Comparison of ENCODE assay signal across 8 mouse cellular contexts in the genomic region with DNA sequence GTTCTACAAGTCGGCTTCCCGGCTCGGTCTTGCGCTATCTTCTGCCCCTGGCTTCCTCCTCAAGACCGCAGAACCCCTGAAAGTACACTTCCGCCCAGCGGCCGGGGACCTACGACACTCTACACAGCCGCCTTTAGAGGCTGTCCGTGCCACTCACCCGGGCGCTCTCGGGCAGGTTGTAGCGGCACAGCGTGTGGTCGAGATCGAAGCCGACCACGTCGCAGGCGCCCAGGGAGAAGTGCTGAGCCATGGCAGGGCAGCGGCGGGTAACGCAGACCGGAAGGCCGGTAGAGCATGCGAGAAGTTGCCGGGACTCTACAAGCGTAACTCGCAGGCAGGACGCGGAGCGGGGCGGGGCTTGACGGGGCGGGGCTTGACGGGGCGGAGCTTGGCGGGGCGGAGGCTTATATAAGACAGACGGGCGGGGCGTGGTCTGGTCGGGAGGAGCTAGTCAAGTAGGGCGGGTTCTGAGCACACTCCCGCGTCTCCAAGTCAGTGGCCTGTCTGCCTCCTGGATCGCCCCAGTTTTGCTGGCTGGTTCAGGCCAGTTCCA. TPM values are rescaled to one million over a fixed set of nuclear protein-coding genes. Genes with fewer than 3 reads are reported as not detected.
DNase-seq lines count a peak whose midpoint lies in the region; ATAC-seq lines count a peak whose summit lies in the region.

A gene (minus strand): TSS at position 349 of the 553 bp plus-strand sequence.

- no peaks in the 10 kb centered on the region for H3K36me3 ChIP-seq in intestine, embryonic 14.5 days (ENCODE audit: control insufficient read depth, insufficient read depth, low read length)

- intact Hi-C loops in left cerebral cortex, postnatal 14 days (cut with DNase I), result no loop called here

- peak; percentile 98 for ATAC-seq in intestine, embryonic 14.5 days (replicated peaks; ENCODE audit: low FRiP score, low TSS enrichment, low read depth)

- peak within 1 kb of the TSS; percentile 69; the same call in 1 of the 2 replicates for H3K27ac ChIP-seq in intestine, embryonic 14.5 days (ENCODE audit: low read depth)

- DNase-seq in adrenal gland, adult 18-20 months (ENCODE audit: low spot score in 2 of 2), result peak; percentile 93
- DNase-seq in embryo, embryonic 11 days, result peak; percentile 96
- DNase-seq in gastrocnemius, postnatal 25 days, result peak; percentile 95
- peak; percentile 100 for DNase-seq in intestine, embryonic 14.5 days (ENCODE audit: low spot score)
- peak; percentile 88 to 89 for DNase-seq in left cerebral cortex, postnatal 14 days (ENCODE audit: low spot score in 2 of 2)
- peak; percentile 93 for DNase-seq in mesoderm, embryonic 11.5 days (ENCODE audit: low read depth, low spot score)
- peak; percentile 78 to 81 for DNase-seq in right cerebral cortex, postnatal 36 days (ENCODE audit: low spot score in 2 of 2)
- DNase-seq in yolk sac, embryonic 10.5 days (ENCODE audit: low spot score), result peak; percentile 98

- H3K9me3 ChIP-seq in intestine, embryonic 14.5 days (ENCODE audit: control insufficient read depth, low read length), result no peaks in the 10 kb centered on the region

- under 1% methylated on average over 49 of the region's 49 CpGs for WGBS in intestine, embryonic 14.5 days

- peak within 1 kb of the TSS; percentile 79 for H3K9ac ChIP-seq in intestine, embryonic 14.5 days (ENCODE audit: low read length)

- peak within 1 kb of the TSS; percentile 64 for H3K4me2 ChIP-seq in intestine, embryonic 14.5 days (ENCODE audit: low read length)

- no peaks in the 10 kb centered on the region for H3K27me3 ChIP-seq in intestine, embryonic 14.5 days (replicated peaks; ENCODE audit: control insufficient read depth, insufficient read depth, low read length)

- peaks cover 4% of the 10 kb centered on the region for H3K4me1 ChIP-seq in intestine, embryonic 14.5 days (replicated peaks; ENCODE audit: control insufficient read depth, insufficient read depth, low read length)

- peak within 1 kb of the TSS; percentile 75 for H3K4me3 ChIP-seq in intestine, embryonic 14.5 days (ENCODE audit: low read depth, low read length)

RNA-seq across cellular contexts. Expression of the gene that starts here (rescaled TPM):
- 10 to 100 TPM; 14.7 to 18.2 TPM for total RNA-seq in adrenal gland, adult 18-20 months (2021)
- 1 to 10 TPM; 3.4 to 5.2 TPM for total RNA-seq in gastrocnemius, postnatal 25 days (2021)
- polyA plus RNA-seq in intestine, embryonic 14.5 days (2014; fragmentation: Nextera tagmentation; extraction: Ambion mirVana), result 11.5 and 12.1 TPM in 2 replicates
- 1 to 10 TPM; 1.8 to 2.0 TPM for total RNA-seq in left cerebral cortex, postnatal 14 days (2021)

Comparison
In these comparisons a context has a peak if more than half of its experiments do, and no peak if none do; other contexts are left out.
1. Peak in every context shown above with its lines: DNase-seq, ATAC-seq, H3K4me3 ChIP-seq and H3K27ac ChIP-seq.